Mouse (Mus musculus): ENCODE results near the gene Cd3eap. TPM values are rescaled to one million over a fixed set of nuclear protein-coding genes. Genes with fewer than 3 reads are reported as not detected.

Gene Cd3eap
- 17.8 and 18.0 TPM in 2 replicates for polyA plus RNA-seq (2014; fragmentation: Nextera tagmentation; extraction: Ambion mirVana)

DNA sequence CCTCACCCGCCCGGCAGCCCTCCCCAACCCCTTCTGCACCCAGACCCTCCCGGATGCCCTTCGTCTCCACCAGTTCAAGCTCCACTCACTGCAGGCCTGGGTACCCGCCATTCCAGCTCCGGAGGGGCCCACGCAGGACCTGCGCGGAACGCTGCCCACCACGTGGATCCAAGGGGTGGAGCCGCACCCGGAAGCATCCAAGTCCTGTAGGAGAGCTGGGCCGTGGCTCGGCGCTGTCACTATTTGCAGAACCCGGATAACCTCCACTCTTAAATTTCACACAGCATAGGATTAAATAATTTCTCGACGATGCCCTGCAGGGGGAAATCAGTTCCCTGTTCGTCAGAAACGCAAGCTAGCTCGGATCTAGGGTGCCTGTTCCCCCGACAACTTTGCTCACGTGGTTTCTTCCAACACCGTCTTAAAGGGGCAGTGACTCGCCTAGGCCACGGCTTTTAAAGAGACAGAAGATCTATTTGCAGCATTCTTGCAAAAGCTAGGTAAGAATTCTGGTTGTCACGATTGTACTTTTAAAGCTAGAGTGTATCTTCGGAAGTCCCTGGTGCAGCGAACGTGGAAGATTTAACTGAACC, at the start of gene Cd3eap, which contains the start of gene Ppp1r13l:
Cd3eap (minus strand) TSS at position 185 of the 593 bp plus-strand sequence.
Ppp1r13l (plus strand) TSS at position 451 of the 593 bp plus-strand sequence.
- DNase-seq (ENCODE audit: low spot score), result peak; percentile 89
- Histone ChIP-seq H3K36me3 (ENCODE audit: control insufficient read depth, insufficient read depth, low read length) (peaks cover 7% of the 10 kb centered on the region), H3K9ac (ENCODE audit: low read length) (peak within 1 kb of the TSS; percentile 54), H3K4me1 (ENCODE audit: control insufficient read depth, insufficient read depth, low read length) (no peaks in the 10 kb centered on the region; the same call in 1 of the 2 replicates), H3K9me3 (ENCODE audit: control insufficient read depth, low read length) (no peaks in the 10 kb centered on the region), H3K27me3 (ENCODE audit: control insufficient read depth, insufficient read depth, low read length) (no peaks in the 10 kb centered on the region), H3K4me3 (ENCODE audit: low read depth, low read length) (peak within 1 kb of the TSS; percentile 49), H3K27ac (ENCODE audit: low read depth, low read length) (no peak within 1 kb of the TSS), H3K4me2 (ENCODE audit: low read depth) (peak within 1 kb of the TSS; percentile 95)
- WGBS, result under 1% methylated on average over 31 of the region's 31 CpGs
- peak; percentile 70 for ATAC-seq (ENCODE audit: insufficient read depth, low FRiP score, low TSS enrichment)

DNA sequence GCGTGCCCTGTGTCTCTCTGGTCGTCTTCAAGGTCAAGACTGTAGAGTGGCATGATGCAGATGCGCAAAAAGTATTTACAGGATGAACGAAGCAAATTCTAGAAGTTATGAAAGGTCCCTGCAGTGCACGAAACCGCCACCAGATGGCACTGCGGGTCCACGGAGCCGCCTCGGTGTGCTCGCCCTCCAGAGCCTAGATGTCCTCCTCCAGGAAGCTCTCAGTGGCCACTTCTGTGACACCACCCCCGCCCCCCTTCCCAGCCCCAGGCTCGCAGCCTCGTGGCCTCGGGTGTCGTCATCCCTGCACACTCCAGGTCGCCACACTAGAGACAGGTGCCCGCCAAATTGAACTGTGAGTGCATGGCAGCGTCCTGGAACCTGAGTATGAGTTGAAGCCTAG, 46.1 kb upstream of the Cd3eap start:
- peak; percentile 87 for DNase-seq (ENCODE audit: low spot score)
- WGBS, result 2% methylated on average over 19 of the region's 19 CpGs
- Histone ChIP-seq H3K27ac (ENCODE audit: low read depth, low read length) (no peak overlapping the region), H3K36me3 (ENCODE audit: control insufficient read depth, insufficient read depth, low read length) (no peaks in the 10 kb centered on the region), H3K9ac (ENCODE audit: low read length) (no peak overlapping the region), H3K4me1 (ENCODE audit: control insufficient read depth, insufficient read depth, low read length) (peaks cover 7% of the 10 kb centered on the region; the same call in 1 of the 2 replicates), H3K4me2 (ENCODE audit: low read depth) (no peak overlapping the region), H3K4me3 (ENCODE audit: low read depth, low read length) (no peak overlapping the region), H3K9me3 (ENCODE audit: control insufficient read depth, low read length) (0 out of 2 replicates have a peak, but pooled peaks cover 3% of the 10 kb centered on the region), H3K27me3 (ENCODE audit: control insufficient read depth, insufficient read depth, low read length) (peaks cover 31% of the 10 kb centered on the region)
- peak; percentile 71 for ATAC-seq (ENCODE audit: insufficient read depth, low FRiP score, low TSS enrichment)

DNA sequence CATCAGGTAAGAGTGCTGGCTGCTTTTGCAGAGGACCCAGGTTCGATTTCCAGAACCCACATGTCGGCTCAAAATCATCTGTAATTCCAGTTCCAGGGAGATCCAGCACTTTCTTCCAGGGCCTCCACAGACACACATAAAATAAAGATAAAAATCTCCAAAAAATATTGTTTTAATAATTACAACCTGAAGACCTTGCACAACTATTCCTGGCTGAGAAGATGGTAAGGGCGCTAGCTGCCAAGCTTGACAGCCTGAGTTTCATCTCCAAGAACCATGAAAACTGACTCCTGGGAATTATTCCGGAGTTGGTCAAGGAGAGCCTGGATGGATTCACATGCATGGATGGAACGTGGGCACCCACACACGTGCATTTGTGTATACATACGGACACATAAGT, 45.2 kb upstream of the Cd3eap start, which contains the start of gene Ckm:
Ckm (plus strand) TSS at position 301 of the 400 bp plus-strand sequence.
- Histone ChIP-seq H3K36me3 (ENCODE audit: control insufficient read depth, insufficient read depth, low read length) (no peaks in the 10 kb centered on the region), H3K27ac (ENCODE audit: low read depth, low read length) (no peak within 1 kb of the TSS), H3K4me1 (ENCODE audit: control insufficient read depth, insufficient read depth, low read length) (peaks cover 10% of the 10 kb centered on the region; the same call in 1 of the 2 replicates), H3K9ac (ENCODE audit: low read length) (peak within 1 kb of the TSS; percentile 45), H3K4me3 (ENCODE audit: low read depth, low read length) (peak within 1 kb of the TSS; percentile 52), H3K27me3 (ENCODE audit: control insufficient read depth, insufficient read depth, low read length) (peaks cover 34% of the 10 kb centered on the region), H3K4me2 (ENCODE audit: low read depth) (peak within 1 kb of the TSS; percentile 88), H3K9me3 (ENCODE audit: control insufficient read depth, low read length) (0 out of 2 replicates have a peak, but pooled peaks cover 3% of the 10 kb centered on the region)
- DNase-seq (ENCODE audit: low spot score), result no peak
- WGBS, result 55% methylated on average over 7 of the region's 7 CpGs
- ATAC-seq (ENCODE audit: insufficient read depth, low FRiP score, low TSS enrichment), result no peak

DNA sequence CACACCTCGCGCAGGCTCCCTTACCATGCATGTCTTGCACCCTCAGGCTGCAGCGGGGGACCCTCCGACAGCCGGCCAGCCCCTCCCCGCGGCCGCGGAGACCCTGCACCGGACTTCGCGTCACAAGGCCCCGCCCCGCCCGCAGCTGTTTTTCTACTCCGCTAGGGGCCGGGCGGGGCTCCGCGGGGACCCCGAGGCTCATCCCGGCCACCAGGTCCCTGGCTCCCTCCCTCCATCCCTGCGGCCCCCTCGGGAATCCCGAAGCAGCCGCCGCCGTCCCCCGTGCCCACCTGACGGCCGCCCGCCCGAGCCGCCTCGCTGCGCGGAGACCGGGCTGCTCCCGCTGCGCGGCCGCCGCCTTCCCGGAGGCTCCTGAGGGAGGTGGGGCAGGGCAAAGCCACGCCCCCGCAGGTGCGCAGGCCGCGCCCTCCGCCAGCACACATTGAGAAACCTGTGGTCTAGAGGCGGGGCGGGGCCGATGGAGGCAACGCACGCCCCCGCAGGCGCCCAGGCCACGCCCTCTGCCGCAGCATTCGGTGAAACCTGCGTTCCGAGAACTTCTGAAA, 44.5 kb upstream of the Cd3eap start, which contains the start of gene Klc3:
Klc3 (minus strand) TSS at position 374 of the 566 bp plus-strand sequence.
- DNase-seq (ENCODE audit: low spot score), result peak; percentile 40
- no peaks in the 10 kb centered on the region for H3K36me3 ChIP-seq (ENCODE audit: control insufficient read depth, insufficient read depth, low read length)
- ATAC-seq (ENCODE audit: insufficient read depth, low FRiP score, low TSS enrichment), result no peak
- peak within 1 kb of the TSS; percentile 45 for H3K9ac ChIP-seq (ENCODE audit: low read length)
- under 1% methylated on average over 58 of the region's 62 CpGs for WGBS
- H3K9me3 ChIP-seq (ENCODE audit: control insufficient read depth, low read length), result 0 out of 2 replicates have a peak, but pooled peaks cover 3% of the 10 kb centered on the region
- H3K27me3 ChIP-seq (ENCODE audit: control insufficient read depth, insufficient read depth, low read length), result peaks cover 38% of the 10 kb centered on the region
- H3K4me2 ChIP-seq (ENCODE audit: low read depth), result peak within 1 kb of the TSS; percentile 88
- H3K27ac ChIP-seq (ENCODE audit: low read depth, low read length), result no peak within 1 kb of the TSS
- peak within 1 kb of the TSS; percentile 52 for H3K4me3 ChIP-seq (ENCODE audit: low read depth, low read length)
- peaks cover 12% of the 10 kb centered on the region; the same call in 1 of the 2 replicates for H3K4me1 ChIP-seq (ENCODE audit: control insufficient read depth, insufficient read depth, low read length)

DNA sequence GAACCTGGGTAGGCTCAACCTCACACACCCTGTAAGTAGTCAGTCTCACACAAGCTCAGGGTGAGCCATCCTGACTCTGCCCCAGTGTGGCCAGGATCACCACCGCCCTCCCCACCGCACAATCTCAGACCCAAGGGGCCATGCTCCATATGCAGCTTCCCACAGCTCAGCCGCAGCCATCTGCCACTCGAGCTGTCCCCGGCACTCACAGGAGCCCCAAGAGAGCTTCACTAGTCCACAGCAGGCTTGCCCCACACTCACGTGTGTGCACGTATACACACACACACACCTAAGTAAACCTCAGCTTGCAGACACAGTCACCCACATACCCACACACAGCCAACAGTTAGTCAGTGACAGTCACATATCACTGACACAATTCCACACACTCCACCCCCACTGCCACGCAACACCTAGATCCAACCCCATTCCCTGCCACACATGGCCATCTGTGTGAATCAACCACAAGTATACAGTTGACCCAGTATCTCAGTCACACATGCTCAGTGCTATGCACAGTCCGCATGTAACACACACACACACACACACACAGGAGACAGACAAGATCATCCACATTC, 43.3 kb upstream of the Cd3eap start:
- H3K9me3 ChIP-seq (ENCODE audit: control insufficient read depth, low read length), result 0 out of 2 replicates have a peak, but pooled peaks cover 3% of the 10 kb centered on the region
- no peaks in the 10 kb centered on the region for H3K36me3 ChIP-seq (ENCODE audit: control insufficient read depth, insufficient read depth, low read length)
- ATAC-seq (ENCODE audit: insufficient read depth, low FRiP score, low TSS enrichment), result no peak
- H3K4me3 ChIP-seq (ENCODE audit: low read depth, low read length), result no peak overlapping the region
- 85% methylated on average over 9 of the region's 9 CpGs for WGBS
- H3K27ac ChIP-seq (ENCODE audit: low read depth, low read length), result no peak overlapping the region
- H3K27me3 ChIP-seq (ENCODE audit: control insufficient read depth, insufficient read depth, low read length), result peaks cover 38% of the 10 kb centered on the region
- H3K4me2 ChIP-seq (ENCODE audit: low read depth), result no peak overlapping the region
- DNase-seq (ENCODE audit: low spot score), result no peak
- H3K9ac ChIP-seq (ENCODE audit: low read length), result no peak overlapping the region
- H3K4me1 ChIP-seq (ENCODE audit: control insufficient read depth, insufficient read depth, low read length), result peaks cover 12% of the 10 kb centered on the region; the same call in 1 of the 2 replicates

DNA sequence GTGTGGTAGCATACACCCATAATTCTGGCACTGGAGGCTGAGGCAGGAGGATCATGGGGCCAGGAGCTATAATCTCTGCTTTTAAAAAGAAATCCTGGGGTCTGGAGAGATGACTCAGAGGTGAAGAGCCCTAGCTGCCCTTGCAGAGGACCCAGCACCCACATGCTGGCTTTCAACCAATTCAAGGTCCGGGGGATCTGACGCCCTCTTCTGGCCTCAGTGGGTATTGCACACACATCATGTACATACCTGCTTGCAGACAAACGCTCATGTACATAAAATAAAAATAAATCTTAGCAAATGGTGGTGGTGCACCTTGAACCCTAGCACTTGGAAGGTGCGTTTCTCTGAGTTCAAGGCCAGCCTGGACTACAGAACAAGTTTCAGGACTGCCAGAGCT, 41.7 kb upstream of the Cd3eap start:
- Histone ChIP-seq H3K4me2 (ENCODE audit: low read depth) (no peak overlapping the region), H3K9me3 (ENCODE audit: control insufficient read depth, low read length) (0 out of 2 replicates have a peak, but pooled peaks cover 3% of the 10 kb centered on the region), H3K4me1 (ENCODE audit: control insufficient read depth, insufficient read depth, low read length) (peaks cover 12% of the 10 kb centered on the region; the same call in 1 of the 2 replicates), H3K9ac (ENCODE audit: low read length) (no peak overlapping the region), H3K27ac (ENCODE audit: low read depth, low read length) (no peak overlapping the region), H3K27me3 (ENCODE audit: control insufficient read depth, insufficient read depth, low read length) (peaks cover 38% of the 10 kb centered on the region), H3K36me3 (ENCODE audit: control insufficient read depth, insufficient read depth, low read length) (no peaks in the 10 kb centered on the region), H3K4me3 (ENCODE audit: low read depth, low read length) (no peak overlapping the region)
- ATAC-seq (ENCODE audit: insufficient read depth, low FRiP score, low TSS enrichment), result no peak
- 81% methylated on average over 4 of the region's 4 CpGs for WGBS
- DNase-seq (ENCODE audit: low spot score), result no peak

DNA sequence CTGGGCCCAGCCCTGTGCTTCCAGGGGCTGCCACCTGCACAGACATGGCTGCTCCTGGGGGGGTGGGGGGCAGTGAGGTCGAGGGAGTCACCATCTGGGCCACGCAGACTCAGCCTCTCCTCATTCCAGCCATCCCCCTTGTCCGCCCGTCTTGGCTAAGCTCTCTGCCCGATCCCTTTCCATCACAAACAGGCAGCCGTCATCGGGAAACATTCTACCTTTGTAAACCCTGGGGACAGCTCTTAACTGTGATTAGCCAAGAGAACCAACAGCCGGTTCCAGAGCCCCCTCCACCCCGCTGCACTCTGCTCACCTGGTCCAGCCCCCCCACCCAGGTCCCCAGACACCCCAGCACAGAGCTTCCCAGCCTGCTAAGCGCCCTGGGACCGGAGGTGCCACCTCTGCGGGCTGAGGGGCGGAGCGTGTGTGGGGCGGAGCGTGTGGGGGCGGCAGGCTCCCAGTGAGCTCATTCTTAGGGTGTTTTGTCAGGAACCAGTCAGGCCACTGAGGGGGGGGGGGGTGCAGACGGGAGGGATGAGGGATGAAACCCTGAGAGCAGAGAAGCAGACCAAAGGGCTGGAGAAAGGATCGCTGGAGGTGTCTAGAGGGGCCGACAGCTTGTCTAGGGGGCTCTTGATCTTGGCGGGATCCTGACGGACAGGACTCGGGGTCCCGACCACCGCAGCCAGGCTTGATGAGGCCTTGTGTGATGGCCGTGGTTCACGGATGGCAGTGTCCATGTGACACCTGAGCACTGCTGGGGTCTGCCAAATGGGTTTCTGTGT, 40.4 kb upstream of the Cd3eap start:
- H3K4me1 ChIP-seq (ENCODE audit: control insufficient read depth, insufficient read depth, low read length), result peaks cover 12% of the 10 kb centered on the region; the same call in 1 of the 2 replicates
- H3K36me3 ChIP-seq (ENCODE audit: control insufficient read depth, insufficient read depth, low read length), result peaks cover 6% of the 10 kb centered on the region
- H3K4me2 ChIP-seq (ENCODE audit: low read depth), result peak overlapping the region; percentile 40
- WGBS, result 5% methylated on average over 27 of the region's 27 CpGs
- no peak overlapping the region for H3K27ac ChIP-seq (ENCODE audit: low read depth, low read length)
- ATAC-seq (ENCODE audit: insufficient read depth, low FRiP score, low TSS enrichment), result no peak
- H3K27me3 ChIP-seq (ENCODE audit: control insufficient read depth, insufficient read depth, low read length), result peaks cover 35% of the 10 kb centered on the region
- peak overlapping the region; percentile 22 for H3K9ac ChIP-seq (ENCODE audit: low read length)
- H3K4me3 ChIP-seq (ENCODE audit: low read depth, low read length), result peak overlapping the region; percentile 18; the same call in 1 of the 2 replicates
- peak; percentile 41 for DNase-seq (ENCODE audit: low spot score)
- H3K9me3 ChIP-seq (ENCODE audit: control insufficient read depth, low read length), result 0 out of 2 replicates have a peak, but pooled peaks cover 3% of the 10 kb centered on the region

DNA sequence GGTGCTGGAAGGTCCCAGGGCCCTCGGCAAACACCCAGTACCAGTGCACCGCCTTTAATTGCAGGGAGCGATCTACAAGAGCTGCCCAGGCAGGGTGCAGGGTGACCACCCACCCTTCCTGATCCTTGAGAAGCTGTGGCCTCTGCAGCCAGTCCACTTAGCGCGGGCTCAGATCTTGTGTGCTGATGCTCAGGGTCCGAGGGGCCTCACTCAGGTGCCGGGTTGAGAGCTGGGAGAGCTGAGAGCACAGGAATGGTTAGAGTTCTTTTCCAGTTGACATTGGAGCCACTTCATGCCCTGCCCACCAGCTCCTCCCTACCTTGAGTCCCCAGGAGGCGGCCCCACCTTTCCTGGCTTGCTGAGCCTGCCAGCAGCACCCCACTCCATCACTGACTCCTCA, 35.2 kb upstream of the Cd3eap start:
- DNase-seq (ENCODE audit: low spot score), result no peak
- Histone ChIP-seq H3K4me2 (ENCODE audit: low read depth) (no peak overlapping the region), H3K9me3 (ENCODE audit: control insufficient read depth, low read length) (no peaks in the 10 kb centered on the region), H3K4me1 (ENCODE audit: control insufficient read depth, insufficient read depth, low read length) (0 out of 2 replicates have a peak, but pooled peaks cover 2% of the 10 kb centered on the region), H3K27me3 (ENCODE audit: control insufficient read depth, insufficient read depth, low read length) (peaks cover 4% of the 10 kb centered on the region; the same call in 1 of the 2 replicates), H3K36me3 (ENCODE audit: control insufficient read depth, insufficient read depth, low read length) (peaks cover 37% of the 10 kb centered on the region), H3K27ac (ENCODE audit: low read depth, low read length) (no peak overlapping the region), H3K4me3 (ENCODE audit: low read depth, low read length) (no peak overlapping the region), H3K9ac (ENCODE audit: low read length) (no peak overlapping the region)
- no peak for ATAC-seq (ENCODE audit: insufficient read depth, low FRiP score, low TSS enrichment)
- 88% methylated on average over 8 of the region's 8 CpGs for WGBS
